Mouse (Mus musculus): ENCODE results near the gene Ifng. TPM values are rescaled to one million over a fixed set of nuclear protein-coding genes. Genes with fewer than 3 reads are reported as not detected.

The Ifng gene
- total RNA-seq (2023) = not detected

DNA sequence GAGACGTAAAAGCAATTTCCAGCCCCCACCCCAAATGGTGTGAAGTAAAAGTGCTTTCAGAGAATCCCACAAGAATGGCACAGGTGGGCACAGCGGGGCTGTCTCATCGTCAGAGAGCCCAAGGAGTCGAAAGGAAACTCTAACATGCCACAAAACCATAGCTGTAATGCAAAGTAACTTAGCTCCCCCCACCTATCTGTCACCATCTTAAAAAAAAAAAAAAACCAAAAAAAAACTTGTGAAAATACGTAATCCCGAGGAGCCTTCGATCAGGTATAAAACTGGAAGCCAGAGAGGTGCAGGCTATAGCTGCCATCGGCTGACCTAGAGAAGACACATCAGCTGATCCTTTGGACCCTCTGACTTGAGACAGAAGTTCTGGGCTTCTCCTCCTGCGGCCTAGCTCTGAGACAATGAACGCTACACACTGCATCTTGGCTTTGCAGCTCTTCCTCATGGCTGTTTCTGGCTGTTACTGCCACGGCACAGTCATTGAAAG, at the start of gene Ifng:
Gene Ifng (plus strand): TSS at position 305 of the 499 bp plus-strand sequence.

Other genes with a start within 250 kb of the Ifng start
- gene Il22, start 236.1 kb upstream of the Ifng start, total RNA-seq (2023) = not detected
- gene Gm32717, start 200.3 kb upstream of the Ifng start, total RNA-seq (2023) = under 1 TPM; 0.51 to 0.53 TPM
- gene Gm32802, start 182.4 kb upstream of the Ifng start, total RNA-seq (2023) = under 1 TPM; 0.51 to 0.53 TPM
- gene Iltifb, start 146.0 kb upstream of the Ifng start, total RNA-seq (2023) = not detected
- not detected for gene Gm9040, start 114.1 kb upstream of the Ifng start, total RNA-seq (2023)
- not detected for gene Gm9044, start 108.6 kb upstream of the Ifng start, total RNA-seq (2023)
- not detected for gene Gm9045, start 103.2 kb upstream of the Ifng start, total RNA-seq (2023)
- not detected for gene Gm9046, start 97.8 kb upstream of the Ifng start, total RNA-seq (2023)
- gene Gm9048, start 92.4 kb upstream of the Ifng start, total RNA-seq (2023) = not detected
- gene Gm9049, start 86.9 kb upstream of the Ifng start, total RNA-seq (2023) = not detected

All from neutrophil, adult 59 days (primary cell).